Mouse (Mus musculus) MEL (cell line): ENCODE results near the gene Parva. TPM values are rescaled to one million over a fixed set of nuclear protein-coding genes. Genes with fewer than 3 reads are reported as not detected.

Source experiments
- DNase-seq: peaks from one replicate; pipeline ENCODE4 v3.0.0; 2011; ENCODE audit warnings: low read depth, low spot score
- H3K27ac ChIP-seq: 2 replicates; pipeline ENCODE4 v1.5.1; 2012; ENCODE audit warnings: low read depth, mild to moderate bottlenecking, control low read depth, low read length, moderate library complexity; ENCODE audit not compliant: control insufficient read depth
- H3K27me3 ChIP-seq, 2 experiments: fragments of 150-350 bp in 1 of 2; sonication (generic) in 1 of 2; 2 replicates each; pipeline ENCODE4 v1.6.1; 2012; ENCODE audit warnings: low read length in 2 of 2, mild to moderate bottlenecking in 2 of 2, improper control_type of control experiment in 1 of 2, moderate library complexity in 1 of 2; ENCODE audit not compliant: insufficient read depth in 2 of 2, control insufficient read depth in 1 of 2
- H3K36me3 ChIP-seq, 2 experiments: 2 replicates each; pipeline ENCODE4 v1.6.1; 2012 to 2014; ENCODE audit warnings: low read length in 2 of 2, improper control_type of control experiment in 1 of 2, inconsistent platforms in 1 of 2, mild to moderate bottlenecking in 1 of 2; ENCODE audit not compliant: insufficient read depth in 2 of 2, control insufficient read depth in 1 of 2
- H3K4me1 ChIP-seq, 2 experiments: fragments of 150-350 bp in 1 of 2; sonication (generic) in 1 of 2; 2 replicates each; pipeline ENCODE4 v1.6.1; 2012; ENCODE audit warnings: low read length in 2 of 2, improper control_type of control experiment in 1 of 2, mild to moderate bottlenecking in 1 of 2; ENCODE audit not compliant: insufficient read depth in 2 of 2, control insufficient read depth in 1 of 2
- H3K4me3 ChIP-seq, 2 experiments: fragments of 150-350 bp in 1 of 2; sonication (generic) in 1 of 2; 2 replicates each; pipeline ENCODE4 v1.5.1; 2012; ENCODE audit warnings: low read depth in 2 of 2, low read length in 2 of 2, mild to moderate bottlenecking in 2 of 2, moderate library complexity in 2 of 2, control low read depth in 1 of 2, improper control_type of control experiment in 1 of 2; ENCODE audit not compliant: control insufficient read depth in 1 of 2, insufficient read depth in 1 of 2
- H3K79me2 ChIP-seq: 2 replicates; pipeline ENCODE4 v1.6.1; 2012; ENCODE audit warnings: mild to moderate bottlenecking, low read length, moderate library complexity; ENCODE audit not compliant: control insufficient read depth, poor library complexity, insufficient read depth
- H3K9ac ChIP-seq: 2 replicates; pipeline ENCODE4 v1.6.1; 2012; ENCODE audit warnings: low read depth, mild to moderate bottlenecking, control low read depth, low read length, moderate library complexity; ENCODE audit not compliant: control insufficient read depth, poor library complexity, severe bottlenecking
- H3K9me3 ChIP-seq: fragments of 150-350 bp; sonication (generic); replicated peaks from 2 replicates; pipeline ENCODE4 v1.6.1; 2012; ENCODE audit warnings: mild to moderate bottlenecking, low read length, improper control_type of control experiment, moderate library complexity; ENCODE audit not compliant: insufficient read depth
- BHLHE40 ChIP-seq: IDR thresholded peaks from 2 replicates; pipeline ENCODE4 v1.6.1; 2012; ENCODE audit warnings: low read depth, mild to moderate bottlenecking, inconsistent platforms, low read length, improper control_type of control experiment, borderline replicate concordance
- CTCF ChIP-seq, 3 experiments: IDR thresholded peaks in 2 of 3; conservative IDR thresholded peaks in 1 of 3; 2 replicates each; pipeline ENCODE4 v1.5.1; 2011 to 2012; ENCODE audit warnings: low read length in 3 of 3, low read depth in 2 of 3, mild to moderate bottlenecking in 2 of 3, improper control_type of control experiment in 1 of 3, inconsistent platforms in 1 of 3, mixed read lengths in 1 of 3, moderate library complexity in 1 of 3; ENCODE audit not compliant: control insufficient read depth in 1 of 3, insufficient read depth in 1 of 3, poor library complexity in 1 of 3, severe bottlenecking in 1 of 3
- ELF1 ChIP-seq: IDR thresholded peaks from 2 replicates; pipeline ENCODE4 v1.6.1; 2014; ENCODE audit warnings: low read depth, mild to moderate bottlenecking, inconsistent platforms, low read length, improper control_type of control experiment, moderate library complexity
- ETS1 ChIP-seq: IDR thresholded peaks from 2 replicates; pipeline ENCODE4 v1.6.1; 2012; ENCODE audit warnings: low read depth, mild to moderate bottlenecking, inconsistent platforms, low read length, improper control_type of control experiment, moderate library complexity
- KAT2A ChIP-seq: conservative IDR thresholded peaks from 2 replicates; pipeline ENCODE4 v1.6.1; 2012; ENCODE audit warnings: low read depth, low read length, improper control_type of control experiment, inconsistent platforms
- MAFK ChIP-seq: IDR thresholded peaks from 2 replicates; pipeline ENCODE4 v1.6.1; 2011; ENCODE audit warnings: low read depth, mild to moderate bottlenecking, low read length, improper control_type of control experiment, borderline replicate concordance
- MEF2A ChIP-seq: IDR thresholded peaks from 2 replicates; pipeline ENCODE4 v1.6.1; 2014; ENCODE audit warnings: low read depth, mild to moderate bottlenecking, inconsistent platforms, low read length, improper control_type of control experiment; ENCODE audit not compliant: poor library complexity, insufficient replicate concordance, severe bottlenecking; ENCODE audit errors: extremely low read depth
- MXI1 ChIP-seq: IDR thresholded peaks from 2 replicates; pipeline ENCODE4 v1.6.1; 2011; ENCODE audit warnings: mild to moderate bottlenecking, low read depth, low read length, improper control_type of control experiment
- MYB ChIP-seq: IDR thresholded peaks from 2 replicates; pipeline ENCODE4 v1.6.1; 2011; ENCODE audit warnings: mild to moderate bottlenecking, low read depth, low read length, improper control_type of control experiment
- MYC ChIP-seq: IDR thresholded peaks from 2 replicates; pipeline ENCODE4 v1.6.1; 2011; ENCODE audit warnings: low read depth, mild to moderate bottlenecking, low read length, improper control_type of control experiment, moderate library complexity
- NRF1 ChIP-seq: IDR thresholded peaks from 2 replicates; pipeline ENCODE4 v1.6.1; 2014; ENCODE audit warnings: low read depth, mild to moderate bottlenecking, inconsistent platforms, low read length, improper control_type of control experiment, moderate library complexity; ENCODE audit not compliant: poor library complexity, insufficient read depth, severe bottlenecking
- POLR2A ChIP-seq, 2 experiments: IDR thresholded peaks; 2 replicates each; pipeline ENCODE4 v1.6.1; 2011 to 2012; ENCODE audit warnings: low read length in 2 of 2, mild to moderate bottlenecking in 2 of 2, control low read depth in 1 of 2, improper control_type of control experiment in 1 of 2, low read depth in 1 of 2, moderate library complexity in 1 of 2; ENCODE audit not compliant: control insufficient read depth in 1 of 2, insufficient read depth in 1 of 2, poor library complexity in 1 of 2
- POLR2AphosphoS2 ChIP-seq: IDR thresholded peaks from 2 replicates; pipeline ENCODE4 v1.6.1; 2011; ENCODE audit warnings: low read length, improper control_type of control experiment
- POLR2AphosphoS5 ChIP-seq: IDR thresholded peaks from 2 replicates; pipeline ENCODE4 v1.6.1; 2012; ENCODE audit warnings: low read depth, borderline replicate concordance, mild to moderate bottlenecking, inconsistent platforms, low read length, moderate library complexity, mixed read lengths
- RAD21 ChIP-seq: IDR thresholded peaks from 2 replicates; pipeline ENCODE4 v1.6.1; 2011; ENCODE audit warnings: mild to moderate bottlenecking, low read depth, low read length, improper control_type of control experiment
- SMC3 ChIP-seq: IDR thresholded peaks from 2 replicates; pipeline ENCODE4 v1.6.1; 2011; ENCODE audit warnings: low read depth, low read length, improper control_type of control experiment
- TBP ChIP-seq: IDR thresholded peaks from 2 replicates; pipeline ENCODE4 v1.8.0; 2011; ENCODE audit warnings: low read depth, low read length, improper control_type of control experiment
- TCF12 ChIP-seq: IDR thresholded peaks from 2 replicates; pipeline ENCODE4 v1.6.1; 2014; ENCODE audit warnings: low read depth, mild to moderate bottlenecking, inconsistent platforms, low read length, improper control_type of control experiment, moderate library complexity
- ZC3H11A ChIP-seq: IDR thresholded peaks from 2 replicates; pipeline ENCODE4 v1.6.1; 2012; ENCODE audit warnings: low read depth, mild to moderate bottlenecking, inconsistent platforms, low read length, improper control_type of control experiment
- ZMIZ1 ChIP-seq: IDR thresholded peaks from 2 replicates; pipeline ENCODE4 v1.6.1; 2012; ENCODE audit warnings: low read depth, mild to moderate bottlenecking, inconsistent platforms, low read length, improper control_type of control experiment, moderate library complexity
- ZNF384 ChIP-seq: IDR thresholded peaks from 2 replicates; pipeline ENCODE4 v1.6.1; 2012; ENCODE audit warnings: low read depth, mild to moderate bottlenecking, inconsistent platforms, low read length, improper control_type of control experiment
- polyA plus RNA-seq, 2 experiments: library from polyadenylated mRNA; stranded (reverse) in 1 of 2; unstranded in 1 of 2; fragments of >175 nt in 1 of 2; fragments of >200 nt in 1 of 2; gene quantifications; 2 replicates each; pipeline versions ENCODE4 v1.2.1 to v1.2.4; 2012; ENCODE audit warnings: low replicate concordance in 2 of 2, low read depth in 1 of 2; ENCODE audit not compliant: insufficient read length in 2 of 2, insufficient read depth in 1 of 2, missing spikeins in 1 of 2
- total RNA-seq: library from RNA; depleted of rRNA; stranded (reverse); fragments of 300-350 nt; gene quantifications from 2 replicates; pipeline ENCODE4 v1.2.3, GENCODE M21; 2012

Parva gene
- total and polyA plus RNA-seq, 3 experiments, result not detected

DNA sequence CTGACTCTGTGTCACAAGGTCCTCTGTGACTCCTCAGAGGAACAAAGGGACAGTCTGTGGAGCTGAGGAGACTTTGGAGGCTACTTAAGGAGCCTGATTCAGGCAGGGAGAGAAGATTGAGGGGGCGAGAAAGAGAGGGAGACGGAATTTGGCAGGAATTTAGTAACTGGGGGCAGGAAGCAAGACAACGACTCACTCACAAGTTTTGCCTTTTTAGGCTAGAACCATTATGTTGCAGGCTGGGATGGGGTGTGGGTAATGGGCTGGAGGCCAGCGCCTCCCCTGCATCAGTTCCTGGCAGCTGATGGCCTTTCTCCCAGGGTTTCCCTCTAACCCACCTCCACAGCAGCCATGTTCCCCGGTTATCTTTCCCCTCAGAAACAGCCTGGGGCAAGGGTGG is 48.8 kb upstream of the Parva start:
- no peak for DNase-seq
- Histone ChIP-seq H3K27ac (no peak overlapping the region), H3K79me2 (no peaks in the 10 kb centered on the region), H3K4me1 (no peaks in the 10 kb centered on the region), H3K4me3 (no peak overlapping the region), H3K36me3 (no peaks in the 10 kb centered on the region), H3K27me3 (no peaks in the 10 kb centered on the region), H3K9me3 (no peaks in the 10 kb centered on the region), H3K9ac (no peak overlapping the region)
- no peak for TF ChIP-seq ETS1

DNA sequence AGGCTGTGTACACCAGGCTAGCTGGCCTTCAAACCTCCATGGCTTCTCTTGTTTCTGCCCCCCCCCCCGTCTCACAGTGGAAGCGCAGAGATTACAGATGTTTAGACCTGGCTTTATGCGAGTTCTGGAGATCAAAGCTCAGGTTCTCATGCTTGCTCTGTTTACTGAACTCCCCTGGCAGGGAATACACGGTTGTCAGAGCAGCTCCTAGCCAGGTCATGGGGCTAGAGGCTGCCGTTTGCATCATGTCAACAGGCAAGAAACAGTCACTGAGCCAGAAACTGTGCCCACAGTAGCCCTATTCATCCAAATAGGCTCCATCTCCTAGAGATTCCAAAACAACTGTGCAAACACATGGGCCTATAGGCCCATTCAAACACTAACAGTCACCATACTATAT is 40.8 kb upstream of the Parva start:
- Histone ChIP-seq H3K4me1 (no peaks in the 10 kb centered on the region), H3K79me2 (no peaks in the 10 kb centered on the region), H3K27me3 (no peaks in the 10 kb centered on the region), H3K9ac (no peak overlapping the region), H3K27ac (no peak overlapping the region), H3K9me3 (no peaks in the 10 kb centered on the region), H3K36me3 (no peaks in the 10 kb centered on the region), H3K4me3 (no peak overlapping the region)
- no peak for DNase-seq
- no peak for TF ChIP-seq POLR2AphosphoS5

DNA sequence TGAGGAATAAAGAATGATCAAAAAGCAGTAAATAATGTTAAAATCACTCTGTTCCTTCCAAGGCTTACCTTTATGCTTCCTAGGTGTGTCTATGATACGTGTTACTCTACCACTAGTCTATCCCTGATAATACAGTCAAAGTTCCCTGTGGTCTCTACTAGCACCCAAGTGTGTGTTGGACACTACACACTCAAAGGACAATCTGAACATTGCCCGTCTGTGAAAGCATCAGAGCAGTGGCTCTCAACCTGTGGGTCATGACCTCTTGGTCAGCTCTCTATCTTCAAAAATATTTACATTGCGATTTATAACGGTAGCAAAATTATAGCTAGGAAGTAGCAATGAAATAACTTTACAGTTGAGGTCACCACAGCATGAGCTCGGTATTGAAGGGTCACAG is 39.4 kb upstream of the Parva start:
- no peaks in the 10 kb centered on the region for H3K4me1 ChIP-seq
- no peaks in the 10 kb centered on the region for H3K27me3 ChIP-seq
- DNase-seq, result no peak
- no peak overlapping the region for H3K9ac ChIP-seq
- TF ChIP-seq MYB (no peak), POLR2A (IDR thresholded peaks at IDR 0.05; ENCODE audit: control insufficient read depth in 1 of 2, insufficient read depth in 1 of 2, low read depth in 1 of 2, low read length in 2 of 2, poor library complexity in 1 of 2) (no peak), CTCF (IDR thresholded peaks at IDR 0.05 in 2 of 3, conservative IDR thresholded peaks at IDR 0.05 in 1 of 3; ENCODE audit: control insufficient read depth in 1 of 3, insufficient read depth in 1 of 3, low read depth in 2 of 3, low read length in 3 of 3, poor library complexity in 1 of 3, severe bottlenecking in 1 of 3) (no peak), SMC3 (no peak), KAT2A (no peak), MYC (no peak), TCF12 (no peak)
- H3K36me3 ChIP-seq, result no peaks in the 10 kb centered on the region
- H3K79me2 ChIP-seq, result no peaks in the 10 kb centered on the region
- H3K27ac ChIP-seq, result no peak overlapping the region
- H3K4me3 ChIP-seq, result no peak overlapping the region
- H3K9me3 ChIP-seq, result no peaks in the 10 kb centered on the region

DNA sequence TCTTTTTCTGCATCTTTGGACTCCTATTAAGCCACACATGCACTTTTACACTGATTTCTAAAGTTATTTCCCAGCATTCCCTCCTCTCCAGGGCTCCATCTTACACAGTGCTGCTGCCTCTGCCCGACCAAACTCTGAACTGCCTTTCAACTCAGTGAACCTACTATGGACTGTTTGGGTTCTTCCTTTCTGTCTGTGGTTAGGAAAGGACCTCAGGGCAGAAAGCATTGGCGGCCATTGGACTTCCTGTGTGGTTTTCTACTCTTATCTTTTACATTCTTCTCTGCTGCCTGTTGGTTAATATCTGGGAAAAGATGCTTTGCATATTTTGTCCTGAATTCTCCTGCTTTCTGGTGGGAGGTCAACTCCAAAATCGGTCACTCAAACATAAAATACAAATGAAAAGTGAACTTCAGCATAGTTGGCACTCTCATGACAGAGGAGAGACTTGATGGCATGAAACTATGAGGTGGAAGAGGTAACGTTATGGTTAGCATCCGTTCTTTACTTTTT is 38.9 kb upstream of the Parva start:
- Histone ChIP-seq H3K4me1 (no peaks in the 10 kb centered on the region), H3K79me2 (no peaks in the 10 kb centered on the region), H3K4me3 (no peak overlapping the region)
- no peak for TF ChIP-seq ELF1
- no peak for TF ChIP-seq MEF2A
- TF ChIP-seq ZC3H11A, result no peak
- TF ChIP-seq NRF1, result no peak
- no peak for TF ChIP-seq TBP
- no peak for TF ChIP-seq ZMIZ1
- TF ChIP-seq POLR2A (IDR thresholded peaks at IDR 0.05; ENCODE audit: control insufficient read depth in 1 of 2, insufficient read depth in 1 of 2, low read depth in 1 of 2, low read length in 2 of 2, poor library complexity in 1 of 2), result no peak
- TF ChIP-seq TCF12, result no peak
- TF ChIP-seq POLR2AphosphoS2, result no peak
- TF ChIP-seq MXI1, result no peak
- no peak for TF ChIP-seq BHLHE40
- TF ChIP-seq ZNF384, result no peak
- no peak for TF ChIP-seq MAFK
- TF ChIP-seq RAD21, result no peak
- TF ChIP-seq, all 39 proteins: peak for 0
- Histone ChIP-seq H3K9me3 (no peaks in the 10 kb centered on the region), H3K9ac (no peak overlapping the region), H3K27me3 (no peaks in the 10 kb centered on the region), H3K36me3 (no peaks in the 10 kb centered on the region), H3K27ac (no peak overlapping the region)
- DNase-seq, result no peak
